Mouse (Mus musculus) intestine, postnatal 0 days (tissue): ENCODE measurements around the gene Gan. TPM values are rescaled to one million over a fixed set of nuclear protein-coding genes. Genes with fewer than 3 reads are reported as not detected.

Experiments used
- ATAC-seq: fragments of 200-750 bp; cut with Nextera tagmentation; 2 replicates; pipeline ENCODE4 v1.8.0; 2017; ENCODE audit warnings: mild to moderate bottlenecking, moderate TSS enrichment, moderate library complexity
- H3K27ac ChIP-seq: fragments of 300-500 bp; sonication (generic); 2 replicates; pipeline ENCODE4 v1.5.1; 2014; ENCODE audit warnings: mild to moderate bottlenecking, low read depth, low read length, moderate library complexity
- H3K27me3 ChIP-seq: fragments of 300-500 bp; sonication (generic); replicated peaks from 2 replicates; pipeline ENCODE4 v1.6.1; 2014; ENCODE audit warnings: low read length, mixed read lengths; ENCODE audit not compliant: control insufficient read depth, insufficient read depth
- H3K36me3 ChIP-seq: fragments of 300-500 bp; sonication (generic); 2 replicates; pipeline ENCODE4 v1.6.1; 2014; ENCODE audit warnings: mild to moderate bottlenecking, moderate library complexity; ENCODE audit not compliant: control insufficient read depth, insufficient read depth
- H3K4me1 ChIP-seq: fragments of 300-500 bp; sonication (generic); replicated peaks from 2 replicates; pipeline ENCODE4 v1.6.1; 2014; ENCODE audit warnings: antibody characterized with exemption, low read length, mixed read lengths; ENCODE audit not compliant: control insufficient read depth, insufficient read depth
- H3K4me2 ChIP-seq: fragments of 300-500 bp; sonication (generic); replicated peaks from 2 replicates; pipeline ENCODE4 v1.6.1; 2014; ENCODE audit warnings: low read depth, mild to moderate bottlenecking, moderate library complexity
- H3K4me3 ChIP-seq: fragments of 300-500 bp; sonication (generic); 2 replicates; pipeline ENCODE4 v1.5.1; 2014; ENCODE audit warnings: low read depth, low read length
- H3K9ac ChIP-seq: fragments of 300-500 bp; sonication (generic); 2 replicates; pipeline ENCODE4 v1.6.1; 2014; ENCODE audit warnings: mild to moderate bottlenecking, low read depth, low read length
- H3K9me3 ChIP-seq: fragments of 300-500 bp; sonication (generic); 2 replicates; pipeline ENCODE4 v1.6.1; 2016; ENCODE audit warnings: mixed run types; ENCODE audit not compliant: control insufficient read depth
- CTCF ChIP-seq: sonication (generic); IDR thresholded peaks from 2 replicates; pipeline ENCODE4 v1.5.1; 2016; ENCODE audit warnings: low read depth, mild to moderate bottlenecking, control low read depth, antibody characterized with exemption, moderate library complexity
- WGBS: fragments of 180-500 bp; shearing (Covaris S2); extraction: QIAGEN DNeasy Blood & Tissue Kit; methylation state at CpG from one replicate; pipeline ENCODE4 v1.1.7; 2014; 5-methylcytosine and 5-hydroxymethylcytosine counted together
- polyA plus RNA-seq: library from polyadenylated mRNA; unstranded; fragments of >200 nt; fragmentation: Nextera tagmentation; extraction: Ambion mirVana; gene quantifications from 2 replicates; pipeline ENCODE4 v1.2.1, GENCODE M21; 2015

Gan gene
- 1.1 and 1.4 TPM in 2 replicates for polyA plus RNA-seq

GRCm38 (mm10) chr8:117158135-117158761 lies at the start of gene Gan:
Gene Gan (plus strand): TSS chr8:117158135.
- no peaks in the 10 kb centered on the region for H3K4me1 ChIP-seq
- H3K9me3 ChIP-seq: no peaks in the 10 kb centered on the region
- H3K4me3 ChIP-seq: peak within 1 kb of the TSS; percentile 72
- TF ChIP-seq CTCF: 0 out of 2 replicates have a peak, but pooled peaks have one; percentile 15
- H3K36me3 ChIP-seq: no peaks in the 10 kb centered on the region
- no peaks in the 10 kb centered on the region for H3K27me3 ChIP-seq
- H3K27ac ChIP-seq: peak within 1 kb of the TSS; percentile 87
- H3K9ac ChIP-seq: peak within 1 kb of the TSS; percentile 83
- WGBS: under 1% methylated on average over 60 of the region's 65 CpGs
- H3K4me2 ChIP-seq: peak within 1 kb of the TSS; percentile 73
- peak; percentile 51 for ATAC-seq

- Histone ChIP-seq H3K9me3 (no peaks in the 10 kb centered on the region), H3K36me3 (no peaks in the 10 kb centered on the region), H3K9ac (no peak overlapping the region), H3K27me3 (no peaks in the 10 kb centered on the region), H3K27ac (no peak overlapping the region), H3K4me1 (no peaks in the 10 kb centered on the region), H3K4me2 (no peak overlapping the region), H3K4me3 (no peak overlapping the region)
- 92% methylated on average over 19 of the region's 19 CpGs for WGBS
- TF ChIP-seq CTCF: peak; percentile 55
- ATAC-seq: no peak
Measured at GRCm38 (mm10) chr8:117109018-117109711, 48.8 kb upstream of the Gan start.

- Histone ChIP-seq H3K4me3 (no peak overlapping the region), H3K27ac (no peak overlapping the region), H3K4me1 (no peaks in the 10 kb centered on the region), H3K9ac (no peak overlapping the region), H3K4me2 (peak overlapping the region; percentile 28; the same call in 1 of the 2 replicates), H3K36me3 (no peaks in the 10 kb centered on the region), H3K27me3 (no peaks in the 10 kb centered on the region), H3K9me3 (no peaks in the 10 kb centered on the region)
- no peak for ATAC-seq
- 47% methylated on average over 16 of the region's 16 CpGs for WGBS
- peak; percentile 82 for TF ChIP-seq CTCF
Measured at GRCm38 (mm10) chr8:117109801-117110390, 48.0 kb upstream of the Gan start.

GRCm38 (mm10) chr8:117111641-117112040 lies 46.3 kb upstream of the Gan start:
- Histone ChIP-seq H3K27ac (no peak overlapping the region), H3K4me3 (no peak overlapping the region), H3K36me3 (no peaks in the 10 kb centered on the region), H3K4me1 (no peaks in the 10 kb centered on the region), H3K9me3 (no peaks in the 10 kb centered on the region), H3K4me2 (no peak overlapping the region), H3K27me3 (no peaks in the 10 kb centered on the region), H3K9ac (no peak overlapping the region)
- no peak for ATAC-seq
- 29% methylated on average over 3 of the region's 3 CpGs for WGBS
- no peak for TF ChIP-seq CTCF

- no peaks in the 10 kb centered on the region for H3K36me3 ChIP-seq
- no peaks in the 10 kb centered on the region for H3K27me3 ChIP-seq
- peak; percentile 26; the same call in 1 of the 2 replicates for ATAC-seq
- no peaks in the 10 kb centered on the region for H3K4me1 ChIP-seq
- H3K9ac ChIP-seq: no peak overlapping the region
- no peak for TF ChIP-seq CTCF
- no peak overlapping the region for H3K4me3 ChIP-seq
- H3K4me2 ChIP-seq: no peak overlapping the region
- H3K27ac ChIP-seq: no peak overlapping the region
- WGBS: 33% methylated on average over 8 of the region's 8 CpGs
- no peaks in the 10 kb centered on the region for H3K9me3 ChIP-seq
Measured at GRCm38 (mm10) chr8:117112261-117112660, 45.7 kb upstream of the Gan start.

GRCm38 (mm10) chr8:117115094-117115493 lies 42.8 kb upstream of the Gan start:
- H3K9ac ChIP-seq: no peak overlapping the region
- ATAC-seq: no peak
- H3K27ac ChIP-seq: peak overlapping the region; percentile 35; the same call in 1 of the 2 replicates
- no peak overlapping the region for H3K4me3 ChIP-seq
- H3K4me2 ChIP-seq: peak overlapping the region; percentile 50
- no peaks in the 10 kb centered on the region for H3K9me3 ChIP-seq
- H3K4me1 ChIP-seq: no peaks in the 10 kb centered on the region
- no peaks in the 10 kb centered on the region for H3K27me3 ChIP-seq
- H3K36me3 ChIP-seq: no peaks in the 10 kb centered on the region
- TF ChIP-seq CTCF: no peak
- 20% methylated on average over 6 of the region's 6 CpGs for WGBS
